Mouse (Mus musculus) lung, embryonic 14.5 days (tissue): ENCODE data around the gene Casp9. TPM values are rescaled to one million over a fixed set of nuclear protein-coding genes. Genes with fewer than 3 reads are reported as not detected.
A peak's percentile ranks its signal among the peaks of the same experiment; 100 is the strongest.

ENCODE experiments used
- ATAC-seq: fragments of 200-750 bp; cut with Nextera tagmentation; 2 replicates; pipeline ENCODE4 v1.8.0; 2017; ENCODE audit warnings: mild to moderate bottlenecking, moderate TSS enrichment, moderate library complexity; ENCODE audit not compliant: insufficient read depth
- DNase-seq: peaks from one replicate; pipeline ENCODE4 v3.0.0-alpha.2; 2015
- H3K27ac ChIP-seq: fragments of 300-500 bp; sonication (generic); 2 replicates; pipeline ENCODE4 v1.5.1; 2014; ENCODE audit warnings: low read depth, mild to moderate bottlenecking, moderate library complexity
- H3K27me3 ChIP-seq: fragments of 300-500 bp; sonication (generic); 2 replicates; pipeline ENCODE4 v1.6.1; 2014; ENCODE audit warnings: low read length, control low read depth; ENCODE audit not compliant: insufficient read depth
- H3K36me3 ChIP-seq: fragments of 300-500 bp; sonication (generic); 2 replicates; pipeline ENCODE4 v1.6.1; 2014; ENCODE audit warnings: control low read depth; ENCODE audit not compliant: insufficient read depth
- H3K4me1 ChIP-seq: fragments of 300-500 bp; sonication (generic); 2 replicates; pipeline ENCODE4 v1.6.1; 2014; ENCODE audit warnings: antibody characterized with exemption, control low read depth; ENCODE audit not compliant: insufficient read depth
- H3K4me2 ChIP-seq: fragments of 300-500 bp; sonication (generic); 2 replicates; pipeline ENCODE4 v1.6.1; 2014; ENCODE audit warnings: mild to moderate bottlenecking
- H3K4me3 ChIP-seq: fragments of 300-500 bp; sonication (generic); 2 replicates; pipeline ENCODE4 v1.5.1; 2014; ENCODE audit warnings: low read depth, low read length
- H3K9ac ChIP-seq: fragments of 300-500 bp; sonication (generic); 2 replicates; pipeline ENCODE4 v1.6.1; 2014
- H3K9me3 ChIP-seq: fragments of 300-500 bp; sonication (generic); 2 replicates; pipeline ENCODE4 v1.6.1; 2016; ENCODE audit warnings: low read depth, low read length, control low read depth
- CTCF ChIP-seq: IDR thresholded peaks from 2 replicates; pipeline ENCODE4 v1.5.1; 2016; ENCODE audit warnings: antibody characterized with exemption, low read depth
- WGBS: fragments of 180-500 bp; shearing (Covaris S2); extraction: QIAGEN DNeasy Blood & Tissue Kit; methylation state at CpG from one replicate; pipeline ENCODE4 v1.1.7; 2014; 5-methylcytosine and 5-hydroxymethylcytosine counted together
- polyA plus RNA-seq: library from polyadenylated mRNA; unstranded; fragments of >200 nt; fragmentation: Nextera tagmentation; extraction: Ambion mirVana; gene quantifications from 2 replicates; pipeline ENCODE4 v1.2.1, GENCODE M21; 2014

Gene Casp9
- polyA plus RNA-seq, 1 experiment from 2014 or later: 22.3 TPM

GRCm38 (mm10) chr4:141791486-141791885 lies 1.9 kb upstream of the Casp9 start:
- DNase-seq: no peak
- H3K4me1 ChIP-seq: no peaks in the 10 kb centered on the region
- no peaks in the 10 kb centered on the region for H3K27me3 ChIP-seq
- no peaks in the 10 kb centered on the region for H3K9me3 ChIP-seq
- H3K9ac ChIP-seq: no peak overlapping the region
- no peak overlapping the region for H3K4me2 ChIP-seq
- no peak overlapping the region for H3K27ac ChIP-seq
- ATAC-seq: no peak
- H3K4me3 ChIP-seq: no peak overlapping the region
- no peak for TF ChIP-seq CTCF
- H3K36me3 ChIP-seq: peaks cover 1% of the 10 kb centered on the region; the same call in 1 of the 2 replicates
- 86% methylated on average over 7 of the region's 7 CpGs for WGBS

DNA sequence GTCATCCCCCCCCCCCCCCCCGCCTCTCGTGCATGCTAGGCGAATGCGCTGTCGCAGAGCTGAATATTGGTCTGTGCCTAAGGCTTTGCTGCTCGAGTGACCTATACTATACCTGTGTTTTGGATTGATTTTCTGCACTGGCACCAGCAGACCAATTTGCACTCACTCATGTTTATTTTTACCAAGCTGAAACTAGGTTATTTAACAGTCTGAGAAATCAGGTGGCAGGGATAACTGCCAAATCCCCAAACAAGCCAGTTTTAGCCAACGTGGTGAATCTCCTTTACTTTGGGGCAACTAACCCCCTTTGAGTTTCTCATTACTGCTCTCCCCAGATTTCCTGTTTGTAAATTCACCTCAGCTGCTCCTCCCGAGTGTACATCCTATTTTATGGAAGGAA lies 1.5 kb upstream of the Casp9 start:
- H3K27ac ChIP-seq: no peak overlapping the region
- TF ChIP-seq CTCF: no peak
- DNase-seq (no peak), ATAC-seq (no peak)
- H3K9me3 ChIP-seq: no peaks in the 10 kb centered on the region
- H3K27me3 ChIP-seq: no peaks in the 10 kb centered on the region
- H3K4me3 ChIP-seq: no peak overlapping the region
- H3K36me3 ChIP-seq: peaks cover 6% of the 10 kb centered on the region; the same call in 1 of the 2 replicates
- 77% methylated on average over 8 of the region's 8 CpGs for WGBS
- no peaks in the 10 kb centered on the region for H3K4me1 ChIP-seq
- H3K4me2 ChIP-seq: no peak overlapping the region
- no peak overlapping the region for H3K9ac ChIP-seq

- Histone ChIP-seq H3K36me3 (peaks cover 14% of the 10 kb centered on the region), H3K9me3 (no peaks in the 10 kb centered on the region), H3K27me3 (no peaks in the 10 kb centered on the region), H3K4me1 (no peaks in the 10 kb centered on the region), H3K9ac (peak overlapping the region; percentile 27; the same call in 1 of the 2 replicates), H3K27ac (peak overlapping the region; percentile 89), H3K4me2 (peak overlapping the region; percentile 60), H3K4me3 (peak overlapping the region; percentile 55)
- 11% methylated on average over 10 of the region's 10 CpGs for WGBS
- ATAC-seq: no peak
- no peak for DNase-seq
- TF ChIP-seq CTCF: no peak
These were observed 694 bp upstream of the Casp9 start for GRCm38 (mm10) chr4:141792554-141793281.

GRCm38 (mm10) chr4:141794152-141794535 lies 732 bp downstream of the Casp9 start:
- Histone ChIP-seq H3K36me3 (peaks cover 16% of the 10 kb centered on the region), H3K9ac (peak overlapping the region; percentile 64), H3K4me1 (no peaks in the 10 kb centered on the region), H3K4me2 (peak overlapping the region; percentile 60), H3K27me3 (no peaks in the 10 kb centered on the region), H3K9me3 (no peaks in the 10 kb centered on the region), H3K27ac (peak overlapping the region; percentile 90), H3K4me3 (peak overlapping the region; percentile 55)
- TF ChIP-seq CTCF: no peak
- ATAC-seq (no peak), DNase-seq (no peak)
- 9% methylated on average over 5 of the region's 5 CpGs for WGBS

DNA sequence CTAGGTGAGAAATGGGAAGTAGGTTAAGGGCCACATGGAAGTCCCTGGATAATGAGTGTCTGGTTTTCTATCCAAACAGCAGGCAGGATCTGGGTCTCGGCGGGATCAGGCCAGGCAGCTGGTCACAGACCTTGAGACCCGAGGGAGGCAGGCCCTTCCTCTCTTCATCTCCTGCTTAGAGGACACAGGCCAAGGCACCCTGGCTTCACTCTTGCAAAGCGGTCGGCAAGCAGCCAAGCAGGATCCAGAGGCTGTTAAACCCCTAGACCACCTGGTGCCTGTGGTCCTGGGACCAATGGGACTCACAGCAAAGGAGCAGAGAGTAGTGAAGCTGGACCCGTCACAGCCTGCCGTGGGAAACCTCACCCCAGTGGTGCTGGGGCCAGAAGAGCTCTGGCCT lies 2.9 kb downstream of the Casp9 start:
- H3K9ac ChIP-seq: no peak overlapping the region
- no peaks in the 10 kb centered on the region for H3K4me1 ChIP-seq
- DNase-seq (no peak), ATAC-seq (no peak)
- H3K4me3 ChIP-seq: no peak overlapping the region
- no peak overlapping the region for H3K4me2 ChIP-seq
- H3K9me3 ChIP-seq: no peaks in the 10 kb centered on the region
- no peak overlapping the region for H3K27ac ChIP-seq
- no peak for TF ChIP-seq CTCF
- no peaks in the 10 kb centered on the region for H3K27me3 ChIP-seq
- H3K36me3 ChIP-seq: peaks cover 16% of the 10 kb centered on the region
- 82% methylated on average over 7 of the region's 7 CpGs for WGBS

GRCm38 (mm10) chr4:141796954-141797353 lies 3.5 kb downstream of the Casp9 start:
- H3K4me1 ChIP-seq: no peaks in the 10 kb centered on the region
- no peak for DNase-seq
- no peak overlapping the region for H3K4me2 ChIP-seq
- H3K27me3 ChIP-seq: no peaks in the 10 kb centered on the region
- H3K27ac ChIP-seq: no peak overlapping the region
- ATAC-seq: no peak
- TF ChIP-seq CTCF: no peak
- no peak overlapping the region for H3K4me3 ChIP-seq
- WGBS: 70% methylated on average over 4 of the region's 4 CpGs
- H3K9ac ChIP-seq: no peak overlapping the region
- no peaks in the 10 kb centered on the region for H3K9me3 ChIP-seq
- peaks cover 16% of the 10 kb centered on the region for H3K36me3 ChIP-seq

GRCm38 (mm10) chr4:141797545-141797944 lies 4.1 kb downstream of the Casp9 start:
- 88% methylated on average over 5 of the region's 5 CpGs for WGBS
- Histone ChIP-seq H3K9ac (no peak overlapping the region), H3K9me3 (no peaks in the 10 kb centered on the region), H3K4me2 (no peak overlapping the region), H3K27me3 (no peaks in the 10 kb centered on the region), H3K36me3 (peaks cover 16% of the 10 kb centered on the region), H3K27ac (no peak overlapping the region), H3K4me1 (no peaks in the 10 kb centered on the region), H3K4me3 (no peak overlapping the region)
- DNase-seq (no peak), ATAC-seq (no peak)
- TF ChIP-seq CTCF: no peak
